Mouse (Mus musculus) adrenal gland, postnatal 14 days (tissue): ENCODE measurements around the gene Slc26a3. TPM values are rescaled to one million over a fixed set of nuclear protein-coding genes. Genes with fewer than 3 reads are reported as not detected.

ENCODE experiments used
- DNase-seq: peaks from one replicate; pipeline ENCODE4 v3.0.0; 2021; ENCODE audit warnings: mixed read lengths
- total RNA-seq: library from RNA; stranded (reverse); gene quantifications from 2 replicates; pipeline ENCODE4 v1.2.3, GENCODE M21; 2021

The Slc26a3 gene
- total RNA-seq, 1 experiment from 2014 or later, result 0.48 TPM

GRCm38 (mm10) chr12:31513724-31514503 lies 123.2 kb downstream of the Slc26a3 start:
- DNase-seq, result no peak

GRCm38 (mm10) chr12:31520119-31520518 lies 129.4 kb downstream of the Slc26a3 start:
- no peak for DNase-seq

GRCm38 (mm10) chr12:31521371-31521770 lies 130.7 kb downstream of the Slc26a3 start:
- DNase-seq, result no peak

Other genes with a start within 250 kb of the Slc26a3 start
- not detected in 2 replicates for gene Gm6993, start 150.1 kb upstream of the Slc26a3 start, total RNA-seq
- gene Lamb1, start 125.6 kb upstream of the Slc26a3 start, total RNA-seq, result 174 and 193 TPM in 2 replicates
- gene Dld, start 39.4 kb upstream of the Slc26a3 start, total RNA-seq, result 433 and 455 TPM in 2 replicates
- gene Cbll1, start 108.7 kb downstream of the Slc26a3 start, total RNA-seq, result 15.9 and 17.0 TPM in 2 replicates
- gene Slc26a4, start 169.1 kb downstream of the Slc26a3 start, total RNA-seq, result 4.0 and 4.6 TPM in 2 replicates
- gene Bcap29, start 243.8 kb downstream of the Slc26a3 start, total RNA-seq, result 20.0 and 23.2 TPM in 2 replicates